Mouse (Mus musculus): ENCODE results near the gene Rps8. TPM values are rescaled to one million over a fixed set of nuclear protein-coding genes. Genes with fewer than 3 reads are reported as not detected.
A peak's percentile ranks its signal among the peaks of the same experiment; 100 is the strongest.

The Rps8 gene
- polyA plus RNA-seq, 1 experiment from 2014 or later: 431 TPM

DNA sequence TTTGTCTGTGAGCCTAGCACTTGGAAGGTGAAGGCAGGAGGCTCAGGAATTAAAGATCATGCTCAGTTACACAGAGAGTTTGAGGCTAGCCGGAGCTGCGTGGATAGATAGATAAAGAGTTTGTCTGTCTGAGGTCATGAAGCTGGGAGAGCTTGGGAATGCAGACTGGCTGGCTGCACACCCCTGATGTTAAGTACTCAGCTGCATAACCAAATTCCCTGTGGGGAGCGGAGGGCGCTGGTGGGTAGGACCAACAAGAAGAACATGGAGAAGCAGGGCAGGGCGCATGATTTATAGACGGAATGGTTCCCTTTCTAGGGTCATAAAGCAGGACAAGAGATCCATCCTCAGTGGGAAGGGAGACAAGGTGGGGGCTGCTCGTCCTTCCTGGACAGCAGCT, 13.0 kb downstream of the Rps8 start:
- Histone ChIP-seq H3K27me3 (replicated peaks) (no peaks in the 10 kb centered on the region; the same call in 1 of the 2 replicates), H3K27ac (no peak overlapping the region), H3K9me3 (no peaks in the 10 kb centered on the region), H3K4me3 (no peak overlapping the region), H3K4me1 (no peaks in the 10 kb centered on the region), H3K4me2 (no peak overlapping the region), H3K9ac (no peak overlapping the region), H3K36me3 (replicated peaks) (no peaks in the 10 kb centered on the region)
- 66% methylated on average over 7 of the region's 7 CpGs for WGBS
- no peak for ATAC-seq (replicated peaks)

DNA sequence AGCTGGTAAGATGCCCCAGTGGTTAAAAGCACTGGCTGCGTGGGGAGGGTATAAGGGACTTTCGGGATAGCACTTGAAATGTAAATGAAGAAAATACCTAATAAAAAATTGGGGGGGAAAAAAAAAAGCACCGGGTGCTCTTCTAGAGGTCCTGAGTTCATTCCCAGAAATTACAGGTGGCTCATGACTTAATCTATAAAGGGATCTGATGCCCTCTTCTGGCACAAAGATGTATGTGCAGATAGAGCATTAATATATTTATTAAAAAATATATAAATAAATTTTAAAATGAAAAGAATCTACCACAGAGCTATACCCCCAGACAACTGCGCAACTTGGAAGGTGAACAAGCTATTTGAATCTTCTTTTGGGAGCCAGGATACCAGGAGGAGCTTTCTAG, 15.4 kb downstream of the Rps8 start:
- no peaks in the 10 kb centered on the region for H3K36me3 ChIP-seq (replicated peaks)
- no peaks in the 10 kb centered on the region; the same call in 1 of the 2 replicates for H3K27me3 ChIP-seq (replicated peaks)
- no peaks in the 10 kb centered on the region for H3K4me1 ChIP-seq
- H3K4me3 ChIP-seq: no peak overlapping the region
- no peak overlapping the region for H3K27ac ChIP-seq
- no peak overlapping the region for H3K9ac ChIP-seq
- WGBS: 33% methylated on average over 4 of the region's 4 CpGs
- no peaks in the 10 kb centered on the region for H3K9me3 ChIP-seq
- H3K4me2 ChIP-seq: no peak overlapping the region
- no peak for ATAC-seq (replicated peaks)

DNA sequence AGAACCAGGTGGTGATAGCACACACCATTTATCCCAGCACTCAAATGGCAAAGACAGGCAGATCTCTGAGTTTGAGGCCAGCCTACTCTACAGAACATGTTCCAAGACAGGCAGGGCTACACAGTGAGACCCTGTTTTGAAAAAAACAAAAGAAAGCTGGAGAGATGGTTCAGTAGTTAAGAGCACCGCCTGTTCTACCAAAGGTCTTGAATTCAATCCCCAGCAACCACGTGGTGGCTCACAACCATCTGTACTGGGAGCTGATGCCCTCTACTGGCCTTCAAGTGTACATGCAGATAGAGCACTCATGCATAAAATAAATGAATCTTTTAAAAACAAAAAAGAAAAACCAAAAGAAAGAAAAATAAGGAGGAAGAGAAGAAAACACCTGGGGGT, 16.8 kb downstream of the Rps8 start:
- 1% methylated on average over 2 of the region's 2 CpGs for WGBS
- Histone ChIP-seq H3K36me3 (replicated peaks) (no peaks in the 10 kb centered on the region), H3K27me3 (replicated peaks) (no peaks in the 10 kb centered on the region; the same call in 1 of the 2 replicates), H3K9me3 (no peaks in the 10 kb centered on the region), H3K27ac (no peak overlapping the region), H3K4me2 (no peak overlapping the region), H3K9ac (no peak overlapping the region), H3K4me1 (peaks cover 5% of the 10 kb centered on the region), H3K4me3 (no peak overlapping the region)
- no peak for ATAC-seq (replicated peaks)

- Histone ChIP-seq H3K27ac (no peak overlapping the region), H3K4me1 (peaks cover 7% of the 10 kb centered on the region), H3K27me3 (replicated peaks) (no peaks in the 10 kb centered on the region), H3K9ac (no peak overlapping the region), H3K36me3 (replicated peaks) (no peaks in the 10 kb centered on the region), H3K9me3 (no peaks in the 10 kb centered on the region), H3K4me3 (no peak overlapping the region), H3K4me2 (no peak overlapping the region)
- 65% methylated on average over 16 of the region's 17 CpGs for WGBS
- no peak for ATAC-seq (replicated peaks)
Observed at GRCm38 (mm10) chr4:117138295-117139216, 17.5 kb downstream of the Rps8 start.

GRCm38 (mm10) chr4:117136034-117136433, 20.0 kb downstream of the Rps8 start:
- no peak overlapping the region for H3K27ac ChIP-seq
- H3K4me1 ChIP-seq: peaks cover 27% of the 10 kb centered on the region
- no peak overlapping the region for H3K4me2 ChIP-seq
- no peak for ATAC-seq (replicated peaks)
- no peaks in the 10 kb centered on the region for H3K27me3 ChIP-seq (replicated peaks)
- no peak overlapping the region for H3K4me3 ChIP-seq
- no peak overlapping the region for H3K9ac ChIP-seq
- no peaks in the 10 kb centered on the region for H3K9me3 ChIP-seq
- H3K36me3 ChIP-seq (replicated peaks): no peaks in the 10 kb centered on the region
- WGBS: 21% methylated on average over 8 of the region's 8 CpGs

DNA sequence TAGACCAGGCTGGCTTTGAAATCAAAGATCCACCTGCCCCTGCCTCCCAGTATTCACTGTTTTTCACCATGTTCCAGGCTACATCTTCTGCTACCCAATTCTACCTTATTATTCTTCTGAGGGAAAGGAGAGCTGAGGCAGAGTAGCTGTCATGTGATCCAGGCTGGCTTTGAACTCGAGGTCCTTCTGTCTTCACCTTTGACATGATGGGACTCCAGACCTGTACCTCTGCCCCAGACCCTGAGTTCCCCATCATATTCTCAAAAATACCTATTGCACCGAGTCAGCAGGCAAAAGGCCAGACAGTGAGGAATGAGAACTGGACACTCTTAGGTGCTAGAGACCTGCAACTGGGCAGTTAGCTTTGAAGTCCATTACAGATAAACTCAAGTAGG, 21.4 kb downstream of the Rps8 start:
- Histone ChIP-seq H3K4me1 (peaks cover 27% of the 10 kb centered on the region), H3K36me3 (replicated peaks) (no peaks in the 10 kb centered on the region), H3K27me3 (replicated peaks) (no peaks in the 10 kb centered on the region), H3K4me2 (peak overlapping the region; percentile 77; the same call in 1 of the 2 replicates), H3K4me3 (peak overlapping the region; percentile 77; the same call in 1 of the 2 replicates), H3K27ac (peak overlapping the region; percentile 68; the same call in 1 of the 2 replicates), H3K9me3 (no peaks in the 10 kb centered on the region), H3K9ac (peak overlapping the region; percentile 39; the same call in 1 of the 2 replicates)
- no peak for ATAC-seq (replicated peaks)
- WGBS: 24% methylated on average over 2 of the region's 2 CpGs

DNA sequence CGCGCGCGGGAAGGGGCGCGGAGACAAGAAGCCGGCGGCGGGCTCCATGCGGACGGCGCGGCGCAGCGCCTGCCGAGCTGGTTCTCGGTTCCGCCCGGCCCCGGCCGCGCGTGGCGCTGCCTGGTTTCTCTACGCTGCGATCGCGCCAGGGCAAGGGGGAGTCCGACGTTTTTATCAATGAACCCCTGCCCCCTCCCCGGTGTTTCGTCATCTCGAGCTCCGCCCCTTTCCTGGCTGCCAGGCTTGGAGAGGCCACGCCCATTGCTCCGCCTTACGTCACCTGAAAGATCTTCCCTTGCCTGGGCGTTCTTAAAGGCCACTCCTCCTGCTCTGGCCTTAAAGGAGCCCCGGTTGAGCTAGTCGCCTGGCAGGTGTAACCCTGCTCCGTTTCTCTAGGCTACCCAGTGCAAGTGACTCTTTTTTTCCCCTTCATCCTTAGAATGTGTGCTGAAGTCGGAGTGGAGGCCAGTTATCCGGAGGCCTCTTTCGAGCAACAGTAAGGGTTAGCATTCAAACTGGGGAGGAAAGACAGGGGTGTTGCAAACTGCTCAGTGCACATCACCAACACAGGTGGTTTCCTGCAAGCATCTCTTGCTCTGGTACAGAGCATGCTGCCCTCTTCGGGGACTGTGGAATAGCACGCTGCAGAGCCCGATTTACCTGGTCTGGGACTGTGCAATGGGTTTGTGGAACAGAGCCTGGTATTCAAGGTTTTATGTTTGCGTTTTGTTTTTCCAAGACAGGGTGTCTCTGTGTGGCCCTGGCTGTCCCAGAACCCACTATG, 22.0 kb downstream of the Rps8 start, which contains the start of gene Plk3:
Plk3 (minus strand) TSS at position 147 of the 784 bp plus-strand sequence.
- H3K9me3 ChIP-seq: no peaks in the 10 kb centered on the region
- no peaks in the 10 kb centered on the region for H3K36me3 ChIP-seq (replicated peaks)
- H3K4me3 ChIP-seq: peak within 1 kb of the TSS; percentile 77
- H3K4me2 ChIP-seq: peak within 1 kb of the TSS; percentile 77
- H3K9ac ChIP-seq: peak within 1 kb of the TSS; percentile 78
- H3K27me3 ChIP-seq (replicated peaks): no peaks in the 10 kb centered on the region
- peaks cover 27% of the 10 kb centered on the region for H3K4me1 ChIP-seq
- WGBS: 2% methylated on average over 46 of the region's 48 CpGs
- ATAC-seq (replicated peaks): peak; percentile 93
- peak within 1 kb of the TSS; percentile 81 for H3K27ac ChIP-seq

DNA sequence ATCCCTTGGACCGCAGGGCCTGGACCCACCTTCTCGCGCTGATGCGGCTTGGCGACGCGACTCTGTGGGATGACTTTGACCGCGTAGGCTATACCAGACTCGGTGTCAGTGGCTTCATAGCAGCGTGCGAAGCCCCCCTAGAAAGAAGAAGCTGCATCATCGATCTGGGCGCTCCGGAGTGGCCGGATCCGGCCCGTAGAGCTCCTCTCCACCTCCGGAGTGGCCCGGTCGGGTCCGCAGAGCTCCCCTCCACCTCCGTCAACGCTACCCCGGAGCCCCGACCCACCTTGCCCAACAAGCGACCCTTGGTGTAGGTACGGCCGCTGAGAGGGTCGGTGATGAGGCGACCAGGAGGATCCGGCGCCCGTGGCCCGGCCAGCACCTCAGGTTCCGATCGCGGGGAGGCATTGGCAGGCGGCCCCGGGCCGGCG, 22.7 kb downstream of the Rps8 start:
- under 1% methylated on average over 42 of the region's 42 CpGs for WGBS
- H3K36me3 ChIP-seq (replicated peaks): peaks cover 6% of the 10 kb centered on the region; the same call in 1 of the 2 replicates
- no peaks in the 10 kb centered on the region for H3K9me3 ChIP-seq
- H3K4me1 ChIP-seq: peaks cover 27% of the 10 kb centered on the region
- H3K27ac ChIP-seq: peak overlapping the region; percentile 81
- ATAC-seq (replicated peaks): peak; percentile 67
- H3K9ac ChIP-seq: peak overlapping the region; percentile 78
- peak overlapping the region; percentile 77 for H3K4me2 ChIP-seq
- no peaks in the 10 kb centered on the region for H3K27me3 ChIP-seq (replicated peaks)
- peak overlapping the region; percentile 77 for H3K4me3 ChIP-seq

DNA sequence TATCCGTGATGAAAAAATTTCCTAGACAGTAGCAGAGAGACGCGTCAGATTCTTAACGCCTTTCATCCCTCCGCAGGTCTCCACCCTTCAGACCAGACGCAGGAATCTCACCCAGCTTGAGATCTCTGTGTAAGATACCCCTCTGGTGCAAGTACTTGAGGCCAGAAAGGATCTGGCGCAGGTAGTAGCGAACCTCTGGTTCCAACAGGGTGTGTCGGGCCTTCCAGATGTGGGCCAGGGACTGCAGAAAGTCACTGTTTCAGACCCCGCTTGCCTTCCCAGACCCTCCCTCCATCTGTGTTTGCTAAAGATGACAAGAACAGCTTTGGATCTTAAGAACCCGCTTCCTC, 23.3 kb downstream of the Rps8 start:
- Histone ChIP-seq H3K4me3 (peak overlapping the region; percentile 77), H3K36me3 (replicated peaks) (peaks cover 7% of the 10 kb centered on the region; the same call in 1 of the 2 replicates), H3K4me2 (peak overlapping the region; percentile 77), H3K27ac (peak overlapping the region; percentile 81), H3K9me3 (no peaks in the 10 kb centered on the region), H3K27me3 (replicated peaks) (no peaks in the 10 kb centered on the region), H3K4me1 (peaks cover 27% of the 10 kb centered on the region), H3K9ac (peak overlapping the region; percentile 78)
- WGBS: 3% methylated on average over 11 of the region's 11 CpGs
- ATAC-seq (replicated peaks): no peak

DNA sequence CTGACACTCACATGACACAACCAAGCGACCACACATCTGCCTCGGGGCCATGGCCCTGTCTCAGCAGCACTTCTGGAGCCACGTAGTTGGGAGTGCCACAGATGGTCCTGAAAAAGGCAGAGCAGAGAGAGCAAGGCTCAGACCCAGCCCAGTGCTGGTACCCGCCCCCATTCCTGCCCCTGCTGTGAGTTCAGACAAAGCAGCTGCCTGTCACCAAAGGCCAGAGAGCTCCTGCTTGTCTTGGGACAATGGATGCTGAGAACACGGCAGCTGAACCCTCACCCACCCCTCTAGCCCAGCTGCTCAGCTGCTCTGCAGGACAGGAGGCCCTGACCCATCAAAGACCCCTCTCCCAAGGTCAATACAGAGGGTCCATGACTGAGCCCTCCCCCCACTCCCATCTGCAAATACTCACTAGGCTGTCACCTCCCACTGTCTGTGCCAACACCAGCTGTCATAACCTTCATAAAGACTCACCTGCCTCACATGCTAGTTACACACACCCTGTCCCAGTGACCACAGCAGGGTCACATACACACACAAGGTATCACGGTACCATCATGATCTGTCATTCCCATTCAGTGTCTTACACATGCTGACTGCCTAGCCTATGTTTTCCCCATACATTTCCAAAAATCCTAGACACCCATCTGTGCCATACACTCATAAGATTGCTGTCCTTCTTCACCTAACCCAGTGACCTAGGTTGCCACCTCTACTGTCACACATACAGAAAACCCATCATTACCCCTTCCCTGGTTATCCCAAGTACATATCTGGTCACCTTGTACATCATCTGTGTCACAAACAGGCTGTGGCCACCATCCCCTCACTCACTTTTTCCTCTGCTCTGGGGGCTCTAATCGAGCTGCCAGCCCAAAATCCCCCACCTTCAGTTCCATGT, 23.9 kb downstream of the Rps8 start:
- Histone ChIP-seq H3K27ac (no peak overlapping the region), H3K9me3 (no peaks in the 10 kb centered on the region), H3K4me3 (peak overlapping the region; percentile 77), H3K4me1 (peaks cover 27% of the 10 kb centered on the region), H3K36me3 (replicated peaks) (peaks cover 7% of the 10 kb centered on the region; the same call in 1 of the 2 replicates), H3K4me2 (peak overlapping the region; percentile 77), H3K27me3 (replicated peaks) (no peaks in the 10 kb centered on the region), H3K9ac (peak overlapping the region; percentile 78)
- 10% methylated on average over 7 of the region's 7 CpGs for WGBS
- 0 out of 2 replicates have a peak, but pooled peaks have one; percentile 4 for ATAC-seq (replicated peaks)

- WGBS: 57% methylated on average over 6 of the region's 6 CpGs
- H3K4me3 ChIP-seq: no peak overlapping the region
- no peak overlapping the region for H3K9ac ChIP-seq
Observed at GRCm38 (mm10) chr4:117131198-117131597, 24.8 kb downstream of the Rps8 start.

More at GRCm38 (mm10) chr4:117131198-117131597, 24.8 kb downstream of the Rps8 start:
- H3K27me3 ChIP-seq (replicated peaks): no peaks in the 10 kb centered on the region
- H3K27ac ChIP-seq: no peak overlapping the region
- H3K36me3 ChIP-seq (replicated peaks): peaks cover 7% of the 10 kb centered on the region; the same call in 1 of the 2 replicates
- H3K9me3 ChIP-seq: no peaks in the 10 kb centered on the region
- ATAC-seq (replicated peaks): no peak
- no peak overlapping the region for H3K4me2 ChIP-seq
- H3K4me1 ChIP-seq: peaks cover 27% of the 10 kb centered on the region

Measured in midbrain, embryonic 15.5 days (tissue).